Mouse (Mus musculus) ES-E14 (cell line): ENCODE data around the gene Cdt1.

ENCODE experiments used
- CHD2 ChIP-seq: IDR thresholded peaks from 2 replicates; pipeline ENCODE4 v1.6.1; 2014; ENCODE audit warnings: mild to moderate bottlenecking, low read depth, low read length, inconsistent platforms
- HCFC1 ChIP-seq: IDR thresholded peaks from 2 replicates; pipeline ENCODE4 v1.6.1; 2012; ENCODE audit warnings: low read length, inconsistent platforms, borderline replicate concordance; ENCODE audit not compliant: insufficient read depth
- ZNF384 ChIP-seq: IDR thresholded peaks from 2 replicates; pipeline ENCODE4 v1.6.1; 2012; ENCODE audit warnings: low read depth, low read length, inconsistent platforms

- no peak for TF ChIP-seq ZNF384
- TF ChIP-seq CHD2 = no peak
- TF ChIP-seq HCFC1 = no peak
Observed at GRCm38 (mm10) chr8:122550995-122551264, 16.9 kb upstream of the Cdt1 start.
